Mouse (Mus musculus): Measurements from ENCODE around the gene Gp1ba. TPM values are rescaled to one million over a fixed set of nuclear protein-coding genes. Genes with fewer than 3 reads are reported as not detected.
A peak's percentile ranks its signal among the peaks of the same experiment; 100 is the strongest.

Gene Gp1ba
- polyA plus RNA-seq, 1 experiment = not detected

DNA sequence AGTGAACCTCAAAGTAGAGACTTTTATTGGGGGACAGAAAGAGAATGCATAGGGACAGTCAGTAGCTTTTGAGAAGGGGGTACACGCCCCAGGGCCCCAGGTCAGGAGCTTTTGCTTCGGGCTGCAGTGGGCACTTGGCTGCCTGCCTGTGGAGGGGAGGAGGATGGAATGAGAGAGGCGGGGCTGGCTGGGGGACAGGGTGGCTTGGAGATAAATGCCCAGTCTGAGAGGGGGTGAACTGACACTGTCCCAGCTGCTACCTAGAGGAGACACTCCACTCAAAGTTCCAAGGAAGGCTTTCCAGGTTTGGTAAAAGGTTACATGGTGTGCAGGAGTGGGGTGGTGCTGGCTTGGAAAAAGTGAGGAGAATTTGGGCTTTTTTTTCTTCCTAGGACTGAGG is 18.0 kb downstream of the Gp1ba start, which contains the start of gene Eno3:
Eno3 (plus strand) TSS at position 239 of the 400 bp plus-strand sequence.
- TF ChIP-seq CTCF (IDR thresholded peaks at IDR 0.05; ENCODE audit: low read depth, low read length) = no peak
- TF ChIP-seq POLR2A (IDR thresholded peaks at IDR 0.05; ENCODE audit: borderline replicate concordance, low read depth, low read length) = no peak
- H3K4me3 ChIP-seq (ENCODE audit: insufficient read depth, low read length) = peak within 1 kb of the TSS; percentile 84
- H3K27ac ChIP-seq (ENCODE audit: insufficient read depth, low read depth, low read length) = peak within 1 kb of the TSS; percentile 97
- H3K4me1 ChIP-seq (ENCODE audit: control insufficient read depth, insufficient read depth, low read length) = peaks cover 32% of the 10 kb centered on the region

DNA sequence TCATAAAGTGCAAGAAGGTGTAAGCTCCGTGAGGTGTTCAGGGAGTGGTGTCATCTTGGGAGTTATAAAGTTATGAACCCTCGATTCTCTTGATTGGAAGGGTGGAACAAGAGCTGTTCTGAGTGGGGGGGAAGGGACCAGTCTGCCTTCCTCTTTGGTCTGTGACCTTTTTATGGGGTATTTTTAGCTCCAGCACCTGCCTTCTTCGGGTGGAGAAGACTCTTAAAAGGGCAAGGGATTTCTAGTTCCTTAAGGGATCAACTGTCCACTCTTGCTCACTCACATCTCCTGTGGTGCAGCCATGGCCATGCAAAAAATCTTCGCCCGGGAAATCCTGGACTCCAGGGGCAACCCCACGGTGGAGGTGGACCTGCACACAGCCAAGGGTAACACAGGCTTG is 18.7 kb downstream of the Gp1ba start:
- no peak overlapping the region for H3K27ac ChIP-seq (ENCODE audit: insufficient read depth, low read depth, low read length)
- H3K4me3 ChIP-seq (ENCODE audit: insufficient read depth, low read length) = no peak overlapping the region

DNA sequence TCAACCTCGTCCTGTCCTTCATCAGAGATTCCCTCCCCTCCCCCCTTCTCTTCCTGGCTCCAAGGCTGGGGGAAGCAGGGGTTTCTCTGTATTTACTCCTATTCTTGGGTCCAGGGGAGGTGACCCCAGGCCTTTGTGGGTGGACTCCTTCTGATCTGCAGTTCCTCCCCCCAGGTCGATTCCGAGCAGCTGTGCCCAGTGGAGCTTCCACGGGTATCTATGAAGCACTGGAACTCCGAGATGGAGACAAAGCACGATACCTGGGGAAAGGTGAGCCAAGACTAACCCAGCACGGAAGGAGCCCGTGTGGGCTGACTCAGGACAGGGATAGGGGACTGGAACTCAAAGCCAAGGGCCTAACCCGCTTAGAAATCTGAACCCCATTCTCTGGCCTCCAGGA is 19.1 kb downstream of the Gp1ba start:
- H3K4me3 ChIP-seq (ENCODE audit: insufficient read depth, low read length) = no peak overlapping the region
- TF ChIP-seq CTCF (IDR thresholded peaks at IDR 0.05; ENCODE audit: low read depth, low read length) (no peak), POLR2A (IDR thresholded peaks at IDR 0.05; ENCODE audit: borderline replicate concordance, low read depth, low read length) (no peak)
- peaks cover 37% of the 10 kb centered on the region for H3K4me1 ChIP-seq (ENCODE audit: control insufficient read depth, insufficient read depth, low read length)
- no peak overlapping the region for H3K27ac ChIP-seq (ENCODE audit: insufficient read depth, low read depth, low read length)

More for the DNA sequence above, 18.7 kb downstream of the Gp1ba start:
- H3K4me1 ChIP-seq (ENCODE audit: control insufficient read depth, insufficient read depth, low read length) = peaks cover 33% of the 10 kb centered on the region
- TF ChIP-seq POLR2A (IDR thresholded peaks at IDR 0.05; ENCODE audit: borderline replicate concordance, low read depth, low read length) (no peak), CTCF (IDR thresholded peaks at IDR 0.05; ENCODE audit: low read depth, low read length) (no peak)

DNA sequence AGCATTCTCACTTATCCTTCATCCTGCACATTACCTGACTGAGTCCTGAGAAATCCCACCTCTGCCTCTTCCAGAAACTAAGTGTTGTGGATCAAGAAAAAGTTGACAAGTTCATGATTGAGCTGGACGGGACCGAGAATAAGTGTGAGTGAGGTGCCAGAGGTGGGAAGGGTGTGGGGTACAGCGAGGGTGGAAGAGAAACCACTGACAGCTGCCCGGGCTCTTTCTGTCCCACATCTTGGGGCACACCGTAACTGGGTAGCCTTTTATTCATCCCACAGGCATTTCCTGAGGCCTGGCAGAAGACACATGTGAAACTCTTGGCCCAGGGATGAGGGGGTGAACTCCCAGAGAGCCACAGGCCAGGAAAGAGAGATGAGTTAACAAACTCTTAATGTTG is 19.6 kb downstream of the Gp1ba start:
- Histone ChIP-seq H3K27ac (ENCODE audit: insufficient read depth, low read depth, low read length) (no peak overlapping the region), H3K4me1 (ENCODE audit: control insufficient read depth, insufficient read depth, low read length) (peaks cover 38% of the 10 kb centered on the region), H3K4me3 (ENCODE audit: insufficient read depth, low read length) (no peak overlapping the region)
- TF ChIP-seq CTCF (IDR thresholded peaks at IDR 0.05; ENCODE audit: low read depth, low read length) (no peak), POLR2A (IDR thresholded peaks at IDR 0.05; ENCODE audit: borderline replicate concordance, low read depth, low read length) (no peak)

DNA sequence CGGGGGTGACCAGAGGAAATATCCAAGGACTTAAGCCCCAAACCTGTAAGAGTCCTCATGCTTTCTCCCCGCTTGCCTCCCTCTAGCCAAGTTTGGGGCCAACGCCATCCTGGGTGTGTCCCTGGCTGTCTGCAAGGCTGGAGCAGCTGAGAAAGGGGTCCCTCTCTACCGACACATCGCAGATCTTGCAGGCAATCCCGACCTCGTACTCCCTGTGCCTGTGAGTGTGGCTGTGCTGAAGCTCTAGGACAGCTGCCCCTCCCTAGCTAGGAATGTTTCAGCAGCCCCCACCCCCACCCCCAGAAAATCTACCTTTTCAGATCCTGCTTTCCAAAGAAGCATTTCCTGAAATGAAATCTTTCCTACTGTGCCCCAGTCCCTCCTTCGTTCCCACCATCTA is 20.0 kb downstream of the Gp1ba start:
- no peak overlapping the region for H3K4me3 ChIP-seq (ENCODE audit: insufficient read depth, low read length)
- no peak overlapping the region for H3K27ac ChIP-seq (ENCODE audit: insufficient read depth, low read depth, low read length)
- TF ChIP-seq POLR2A (IDR thresholded peaks at IDR 0.05; ENCODE audit: borderline replicate concordance, low read depth, low read length) = no peak
- no peak for TF ChIP-seq CTCF (IDR thresholded peaks at IDR 0.05; ENCODE audit: low read depth, low read length)
- H3K4me1 ChIP-seq (ENCODE audit: control insufficient read depth, insufficient read depth, low read length) = peaks cover 38% of the 10 kb centered on the region

DNA sequence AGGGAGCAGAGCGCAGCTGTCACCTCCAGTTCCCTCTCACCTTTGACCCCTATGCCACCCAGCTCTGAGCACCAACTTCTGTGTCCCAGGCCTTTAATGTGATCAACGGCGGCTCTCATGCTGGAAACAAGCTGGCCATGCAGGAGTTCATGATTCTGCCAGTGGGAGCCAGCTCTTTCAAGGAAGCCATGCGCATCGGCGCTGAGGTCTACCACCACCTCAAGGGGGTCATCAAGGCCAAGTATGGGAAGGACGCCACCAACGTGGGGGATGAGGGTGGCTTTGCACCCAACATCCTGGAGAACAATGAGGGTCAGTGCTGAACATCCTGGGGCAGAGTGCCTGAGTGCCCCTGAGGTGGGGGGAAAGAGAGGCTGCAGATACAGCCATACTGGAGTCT is 21.6 kb downstream of the Gp1ba start:
- TF ChIP-seq CTCF (IDR thresholded peaks at IDR 0.05; ENCODE audit: low read depth, low read length) = no peak
- no peak for TF ChIP-seq POLR2A (IDR thresholded peaks at IDR 0.05; ENCODE audit: borderline replicate concordance, low read depth, low read length)
- no peak overlapping the region for H3K4me3 ChIP-seq (ENCODE audit: insufficient read depth, low read length)
- H3K27ac ChIP-seq (ENCODE audit: insufficient read depth, low read depth, low read length) = no peak overlapping the region
- H3K4me1 ChIP-seq (ENCODE audit: control insufficient read depth, insufficient read depth, low read length) = peaks cover 38% of the 10 kb centered on the region

DNA sequence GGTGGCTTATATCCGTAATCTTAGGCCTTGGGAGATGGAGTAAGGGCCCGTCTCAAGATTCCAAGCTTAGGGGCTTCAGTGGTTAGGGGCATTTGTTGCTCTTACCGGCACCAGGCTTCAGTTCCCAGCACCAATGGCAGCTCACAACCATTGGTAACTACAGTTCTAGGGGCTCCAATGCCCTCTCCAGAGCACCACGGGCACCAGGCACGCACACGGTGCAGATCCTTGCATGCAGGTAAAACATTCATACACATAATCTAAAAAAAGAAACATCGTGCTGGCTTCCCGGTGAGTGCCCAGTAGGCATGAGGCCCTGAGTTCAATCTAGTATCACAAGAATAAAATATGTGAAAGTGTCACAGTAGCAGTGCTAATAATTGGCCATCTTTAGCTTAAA is 24.2 kb downstream of the Gp1ba start:
- Histone ChIP-seq H3K4me1 (ENCODE audit: control insufficient read depth, insufficient read depth, low read length) (peaks cover 37% of the 10 kb centered on the region), H3K27ac (ENCODE audit: insufficient read depth, low read depth, low read length) (no peak overlapping the region), H3K4me3 (ENCODE audit: insufficient read depth, low read length) (no peak overlapping the region)
- TF ChIP-seq CTCF (IDR thresholded peaks at IDR 0.05; ENCODE audit: low read depth, low read length) = no peak
- TF ChIP-seq POLR2A (IDR thresholded peaks at IDR 0.05; ENCODE audit: borderline replicate concordance, low read depth, low read length) = no peak

DNA sequence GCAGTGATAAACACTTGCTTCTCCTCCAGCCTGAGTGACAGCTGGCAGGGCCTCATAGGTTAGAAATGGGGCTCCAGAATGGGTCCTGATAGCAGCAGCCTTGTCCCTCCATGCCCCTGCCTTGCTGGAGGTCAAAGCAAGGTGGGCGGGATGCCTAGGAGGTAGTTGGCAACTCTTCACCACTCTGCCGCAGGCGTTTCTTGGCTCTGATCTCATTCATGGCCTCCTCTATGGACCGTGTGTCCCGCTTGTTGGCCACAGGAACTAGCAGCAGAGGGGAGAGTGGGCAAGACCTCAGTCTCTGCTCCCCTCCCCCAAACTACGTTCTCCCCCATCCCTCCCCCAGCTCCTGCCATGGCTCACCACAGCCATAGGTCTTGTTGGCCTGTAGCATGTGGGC is 25.0 kb downstream of the Gp1ba start:
- TF ChIP-seq POLR2A (IDR thresholded peaks at IDR 0.05; ENCODE audit: borderline replicate concordance, low read depth, low read length) (no peak), CTCF (IDR thresholded peaks at IDR 0.05; ENCODE audit: low read depth, low read length) (no peak)
- peaks cover 29% of the 10 kb centered on the region for H3K4me1 ChIP-seq (ENCODE audit: control insufficient read depth, insufficient read depth, low read length)
- no peak overlapping the region for H3K27ac ChIP-seq (ENCODE audit: insufficient read depth, low read depth, low read length)
- no peak overlapping the region for H3K4me3 ChIP-seq (ENCODE audit: insufficient read depth, low read length)

DNA sequence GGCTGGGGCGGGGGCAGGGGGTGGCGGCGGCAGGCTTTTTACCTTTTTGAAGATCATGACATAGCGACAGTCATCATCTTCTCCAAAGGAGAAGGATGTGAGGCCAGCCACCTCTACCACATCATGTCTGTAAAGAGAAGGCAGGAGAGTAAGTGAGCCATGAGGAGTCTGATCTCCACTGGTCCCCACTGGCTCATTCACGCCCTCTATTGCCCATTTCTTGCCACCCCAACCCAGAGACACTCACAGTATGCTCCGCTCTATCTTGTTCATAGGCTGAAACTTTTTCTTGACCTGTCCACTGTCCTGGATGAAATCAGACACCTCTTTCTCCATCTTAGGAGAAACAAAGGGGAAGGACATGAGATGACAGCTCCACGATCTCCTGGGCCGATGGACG is 25.8 kb downstream of the Gp1ba start:
- Histone ChIP-seq H3K4me3 (ENCODE audit: insufficient read depth, low read length) (no peak overlapping the region), H3K4me1 (ENCODE audit: control insufficient read depth, insufficient read depth, low read length) (peaks cover 22% of the 10 kb centered on the region), H3K27ac (ENCODE audit: insufficient read depth, low read depth, low read length) (no peak overlapping the region)
- no peak for TF ChIP-seq POLR2A (IDR thresholded peaks at IDR 0.05; ENCODE audit: borderline replicate concordance, low read depth, low read length)
- no peak for TF ChIP-seq CTCF (IDR thresholded peaks at IDR 0.05; ENCODE audit: low read depth, low read length)

DNA sequence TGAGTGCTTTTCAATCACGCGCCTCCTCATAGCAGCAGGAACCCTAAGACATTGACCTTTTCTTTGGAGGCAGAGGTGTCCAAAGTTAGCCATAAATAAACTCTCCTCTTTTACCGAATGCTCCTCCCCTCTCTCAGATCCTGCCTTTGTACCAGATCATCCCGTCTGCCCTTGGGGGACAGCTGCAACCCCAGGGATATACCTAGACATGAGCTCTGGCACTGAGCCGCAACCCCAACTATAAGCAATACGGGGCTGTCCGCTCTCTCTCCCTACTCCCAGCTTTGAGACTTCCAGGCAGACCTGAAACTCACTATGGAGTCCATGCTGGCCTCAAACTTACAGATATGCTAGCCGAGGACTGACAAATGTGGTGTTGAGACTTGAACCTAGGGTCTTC is 27.8 kb downstream of the Gp1ba start:
- peaks cover 36% of the 10 kb centered on the region for H3K4me1 ChIP-seq (ENCODE audit: control insufficient read depth, insufficient read depth, low read length)
- TF ChIP-seq CTCF (IDR thresholded peaks at IDR 0.05; ENCODE audit: low read depth, low read length) (no peak), POLR2A (IDR thresholded peaks at IDR 0.05; ENCODE audit: borderline replicate concordance, low read depth, low read length) (no peak)
- peak overlapping the region; percentile 99 for H3K27ac ChIP-seq (ENCODE audit: insufficient read depth, low read depth, low read length)
- peak overlapping the region; percentile 61; the same call in 1 of the 2 replicates for H3K4me3 ChIP-seq (ENCODE audit: insufficient read depth, low read length)
